Mouse (Mus musculus): Measurements from ENCODE around the gene Gnb3.

GRCm38 (mm10) chr6:124816611-124817010, 23.5 kb downstream of the Gnb3 start:
- TF ChIP-seq POLR2A (IDR thresholded peaks at IDR 0.05; ENCODE audit: borderline replicate concordance, control insufficient read depth, low read depth, low read length) (no peak), CTCF (IDR thresholded peaks at IDR 0.05; ENCODE audit: control insufficient read depth, insufficient read depth, low read length) (no peak)

Data from bone marrow, adult 2 months (tissue).